Mouse (Mus musculus) ES-Bruce4 (cell line): ENCODE results near the gene Ints11.

Experiments used
- CTCF ChIP-seq: IDR thresholded peaks from one replicate; pipeline ENCODE4 v1.8.1; 2011; ENCODE audit warnings: low read depth, low read length
- EP300 ChIP-seq: IDR thresholded peaks from 2 replicates; pipeline ENCODE4 v1.6.1; 2011; ENCODE audit warnings: low read depth, low read length; ENCODE audit not compliant: insufficient read depth
- POLR2A ChIP-seq: IDR thresholded peaks from one replicate; pipeline ENCODE4 v1.8.1; 2011; ENCODE audit warnings: low read length; ENCODE audit not compliant: insufficient read depth

DNA sequence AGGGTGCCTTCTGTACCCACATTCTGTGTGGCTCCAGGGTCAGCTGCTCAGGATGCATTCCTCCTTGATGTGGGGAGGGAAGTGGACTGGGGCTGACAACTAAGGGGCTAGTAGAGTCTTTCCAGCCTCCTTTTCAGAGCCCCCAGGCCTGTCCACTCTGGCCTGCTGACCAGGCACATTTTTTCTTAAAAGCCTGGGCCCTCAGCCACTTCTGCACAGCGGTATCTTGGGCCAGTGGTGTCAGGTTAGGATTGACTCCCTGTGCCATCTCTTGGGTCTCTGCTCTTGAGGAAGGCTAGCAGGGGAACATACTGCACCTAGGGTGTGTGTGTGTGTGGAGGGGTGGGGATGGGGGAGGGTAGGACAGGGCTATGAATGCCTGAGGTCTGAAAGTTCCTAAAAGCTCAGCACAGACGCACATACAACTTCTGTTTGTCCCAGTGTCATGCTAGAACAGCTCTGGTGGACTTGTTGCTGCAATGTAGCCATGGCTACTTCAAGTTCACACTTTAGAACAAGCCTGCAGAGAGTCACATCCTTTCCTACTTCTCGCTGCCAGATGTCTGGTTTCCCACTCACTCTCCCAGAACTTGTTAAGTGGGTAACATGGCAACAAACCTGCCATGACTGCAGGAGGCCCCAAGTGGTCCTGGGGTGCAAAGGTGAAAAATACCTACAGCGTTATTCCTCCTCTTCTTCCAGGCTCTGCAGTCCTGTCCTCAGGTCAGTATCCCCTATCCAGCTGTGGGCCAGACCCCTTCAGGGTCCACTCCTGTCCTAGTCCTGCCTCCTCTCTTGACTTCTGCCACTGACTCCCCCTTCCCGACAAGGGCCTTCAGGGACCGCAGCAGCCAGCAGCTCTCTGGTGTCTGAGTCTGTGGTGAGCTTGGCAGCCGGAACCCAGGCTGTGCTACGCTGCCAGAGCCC, 29.0 kb upstream of the Ints11 start:
- no peak for TF ChIP-seq CTCF
- TF ChIP-seq POLR2A = no peak
- TF ChIP-seq EP300 = no peak
